8 mouse cellular contexts compared by ENCODE assay signal in the genomic region with DNA sequence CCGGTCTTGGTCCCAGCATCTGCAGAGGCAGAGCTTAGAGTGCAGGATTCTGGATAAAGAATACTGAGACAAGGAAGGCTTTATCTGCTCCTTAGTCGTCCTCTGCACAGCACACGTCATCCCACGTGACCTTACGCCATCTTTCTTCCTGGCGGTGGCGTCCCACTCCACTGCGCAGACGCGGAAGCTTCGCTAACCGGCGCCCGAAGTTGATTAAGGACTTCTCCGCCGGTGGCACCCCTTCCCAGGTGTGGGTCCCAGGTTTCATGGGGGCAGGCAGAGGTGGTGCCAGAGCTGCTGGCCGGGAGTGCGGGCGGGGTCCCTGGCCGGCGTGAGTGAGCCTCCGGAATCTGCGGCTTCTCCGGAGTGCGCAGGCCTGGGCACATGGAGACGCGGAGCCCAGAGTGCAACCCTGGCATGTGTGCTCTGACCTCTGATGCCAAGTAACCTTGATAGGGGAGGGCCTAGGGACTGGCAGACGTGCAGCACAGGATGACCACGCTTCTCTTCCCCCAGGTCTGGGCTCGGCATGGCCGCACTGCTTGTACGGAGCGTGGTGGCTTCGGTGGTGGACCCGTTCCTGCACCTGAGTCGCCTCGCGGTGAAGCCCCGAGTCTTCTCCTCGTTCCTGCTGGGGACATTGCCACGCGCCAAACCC. TPM values are rescaled to one million over a fixed set of nuclear protein-coding genes. Genes with fewer than 3 reads are reported as not detected.
DNase-seq lines count a peak whose midpoint lies in the region; ATAC-seq and TF ChIP-seq lines count a peak whose summit lies in the region.

No protein-coding gene starts in this region.

- H3K4me2 ChIP-seq in hindbrain, postnatal 0 days (ENCODE audit: low read depth, low read length), result peak overlapping the region; percentile 93

- peak; percentile 67 for DNase-seq in WW6 (ENCODE audit: low read depth, low spot score)
- DNase-seq in cerebellum, postnatal 4 days (ENCODE audit: low spot score in 2 of 2), result peak; percentile 68 to 89
- peak; percentile 91 for DNase-seq in gastrocnemius, adult 2 months
- DNase-seq in hindbrain, postnatal 0 days (ENCODE audit: low spot score), result peak; percentile 94
- DNase-seq in left cerebral cortex, adult 8-10 months (ENCODE audit: low spot score in 2 of 2), result peak; percentile 80 to 82
- peak; percentile 93 to 94 for DNase-seq in right cerebral cortex, postnatal 10 days (ENCODE audit: low spot score in 2 of 2)
- DNase-seq in urinary bladder, postnatal 25 days (ENCODE audit: low spot score), result peak; percentile 90

- peak overlapping the region; percentile 86 for H3K4me3 ChIP-seq in gastrocnemius, adult 2 months
- H3K4me3 ChIP-seq in hindbrain, postnatal 0 days (ENCODE audit: low read length), result peak overlapping the region; percentile 55
- peak overlapping the region; percentile 97 for H3K4me3 ChIP-seq in megakaryocyte, embryonic 14.5 days (replicated peaks)

- peak; percentile 91 for ATAC-seq in hindbrain, postnatal 0 days

- H3K4me1 ChIP-seq in hindbrain, postnatal 0 days (ENCODE audit: insufficient read depth, low read length), result peaks cover 7% of the 10 kb centered on the region
- H3K4me1 ChIP-seq in megakaryocyte, embryonic 14.5 days, result peaks cover 49% of the 10 kb centered on the region

- H3K27me3 ChIP-seq in hindbrain, postnatal 0 days (ENCODE audit: insufficient read depth, low read length), result no peaks in the 10 kb centered on the region
- peaks cover 2% of the 10 kb centered on the region for H3K27me3 ChIP-seq in megakaryocyte, embryonic 14.5 days (replicated peaks)

- WGBS in hindbrain, postnatal 0 days, result under 1% methylated on average over 42 of the region's 42 CpGs

- peaks cover 2% of the 10 kb centered on the region; the same call in 1 of the 2 replicates for H3K36me3 ChIP-seq in hindbrain, postnatal 0 days (ENCODE audit: insufficient read depth, low read length)
- peaks cover 27% of the 10 kb centered on the region for H3K36me3 ChIP-seq in megakaryocyte, embryonic 14.5 days (replicated peaks; ENCODE audit: low read length)

- no peak for TF ChIP-seq CTCF in gastrocnemius, adult 2 months (IDR thresholded peaks at IDR 0.05)
- 0 out of 2 replicates have a peak, but pooled peaks have one; percentile 5 for TF ChIP-seq CTCF in hindbrain, postnatal 0 days (IDR thresholded peaks at IDR 0.05; ENCODE audit: low read depth)

- H3K27ac ChIP-seq in gastrocnemius, adult 2 months, result peak overlapping the region; percentile 93
- peak overlapping the region; percentile 85 for H3K27ac ChIP-seq in hindbrain, postnatal 0 days

- H3K9me3 ChIP-seq in hindbrain, postnatal 0 days (ENCODE audit: low read length), result no peaks in the 10 kb centered on the region
- H3K9me3 ChIP-seq in megakaryocyte, embryonic 14.5 days, result no peaks in the 10 kb centered on the region

- H3K9ac ChIP-seq in hindbrain, postnatal 0 days (replicated peaks; ENCODE audit: low read length), result peak overlapping the region; percentile 73

- intact Hi-C loops in gastrocnemius, adult 2 months (cut with DNase I), result no loop called here

RNA-seq across cellular contexts. Expression of a gene that starts 2.6 kb away (rescaled TPM):
- 100 to 1,000 TPM; 406 to 531 TPM for total RNA-seq in gastrocnemius, adult 2 months (2021)
- total RNA-seq in hindbrain, postnatal 0 days (2014; rRNA removed), result 70.5 and 91.4 TPM in 2 replicates
- polyA plus RNA-seq in hindbrain, postnatal 0 days (2015; fragmentation: Nextera tagmentation; extraction: Ambion mirVana), result 498 and 525 TPM in 2 replicates
- 100 to 1,000 TPM; 192 to 206 (median 194) TPM for total RNA-seq in left cerebral cortex, adult 8-10 months (2022)
- polyA plus RNA-seq in megakaryocyte, embryonic 14.5 days (2012; ENCODE audit: insufficient read depth, low replicate concordance), result 32.4 and 302 TPM in 2 replicates

RNA-seq across cellular contexts. Expression of a gene that starts 2.7 kb away (rescaled TPM):
- total RNA-seq in gastrocnemius, adult 2 months (2021), result 10 to 100 TPM; 36.5 to 47.4 TPM
- total RNA-seq in hindbrain, postnatal 0 days (2014; rRNA removed), result 39.9 and 41.0 TPM in 2 replicates
- polyA plus RNA-seq in hindbrain, postnatal 0 days (2015; fragmentation: Nextera tagmentation; extraction: Ambion mirVana), result 69.2 and 76.0 TPM in 2 replicates
- total RNA-seq in left cerebral cortex, adult 8-10 months (2022), result 10 to 100 TPM; 33.1 to 38.6 (median 34.6) TPM
- 67.2 and 126 TPM in 2 replicates for polyA plus RNA-seq in megakaryocyte, embryonic 14.5 days (2012; ENCODE audit: insufficient read depth, low replicate concordance)

Comparison
In these comparisons a context has a peak if more than half of its experiments do, and no peak if none do; other contexts are left out.
1. Peak in every context shown above with its lines: DNase-seq, ATAC-seq, H3K4me3 ChIP-seq and H3K27ac ChIP-seq.